Mouse (Mus musculus) CD4-positive naive resting alpha-beta T cell, adult 76 days (primary cell): ENCODE results near the gene Cby1. TPM values are rescaled to one million over a fixed set of nuclear protein-coding genes. Genes with fewer than 3 reads are reported as not detected.

Source experiments
- total RNA-seq: library from RNA; stranded (reverse); gene quantifications from one replicate; pipeline ENCODE4 v1.2.4, GENCODE M21; 2023

Cby1 gene
- total RNA-seq, result 4.8 TPM

GRCm38 (mm10) chr15:79658531-79659375 lies at the start of gene Cby1, which contains the start of gene Fam227a:
Cby1 (plus strand) TSS chr15:79659199.
Fam227a (minus strand) TSS chr15:79658956.

GRCm38 (mm10) chr15:79670249-79670971 lies 11.4 kb downstream of the Cby1 start, which contains the start of gene Tomm22:
Tomm22 (plus strand) TSS chr15:79670861.

DNA sequence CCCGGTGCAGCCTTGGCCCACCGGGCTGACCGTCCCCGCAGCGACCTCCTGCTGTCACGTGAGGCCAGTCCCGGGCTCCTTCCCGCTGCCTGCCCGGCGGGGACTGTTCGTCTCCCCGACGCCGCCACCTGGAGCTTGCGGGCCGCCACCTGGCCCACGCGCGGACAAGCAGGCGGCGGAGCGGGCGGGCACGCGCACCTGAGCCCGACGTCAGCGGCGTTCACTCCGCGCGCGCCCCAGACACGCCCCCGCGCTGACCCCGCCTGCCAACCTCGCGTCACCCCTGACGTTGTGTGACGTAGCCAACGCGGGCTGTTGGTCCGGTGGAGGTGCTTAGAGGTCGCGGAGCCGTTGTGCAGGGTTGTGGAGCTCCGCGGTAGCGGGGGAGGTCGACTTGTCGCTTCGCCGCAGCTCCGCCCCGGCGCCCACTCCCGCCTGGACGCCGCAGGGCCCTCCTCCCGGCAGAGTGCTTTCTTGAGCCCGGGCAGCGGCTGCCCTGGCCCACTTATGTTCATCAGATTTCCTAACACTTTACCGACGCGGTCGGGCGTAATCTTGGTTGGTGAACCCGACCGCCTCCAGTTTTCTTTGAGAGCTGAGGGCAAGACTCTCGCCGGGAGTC lies 28.8 kb downstream of the Cby1 start, which contains the start of gene Josd1:
Gene Josd1 (minus strand): TSS at position 274 of the 622 bp plus-strand sequence.

DNA sequence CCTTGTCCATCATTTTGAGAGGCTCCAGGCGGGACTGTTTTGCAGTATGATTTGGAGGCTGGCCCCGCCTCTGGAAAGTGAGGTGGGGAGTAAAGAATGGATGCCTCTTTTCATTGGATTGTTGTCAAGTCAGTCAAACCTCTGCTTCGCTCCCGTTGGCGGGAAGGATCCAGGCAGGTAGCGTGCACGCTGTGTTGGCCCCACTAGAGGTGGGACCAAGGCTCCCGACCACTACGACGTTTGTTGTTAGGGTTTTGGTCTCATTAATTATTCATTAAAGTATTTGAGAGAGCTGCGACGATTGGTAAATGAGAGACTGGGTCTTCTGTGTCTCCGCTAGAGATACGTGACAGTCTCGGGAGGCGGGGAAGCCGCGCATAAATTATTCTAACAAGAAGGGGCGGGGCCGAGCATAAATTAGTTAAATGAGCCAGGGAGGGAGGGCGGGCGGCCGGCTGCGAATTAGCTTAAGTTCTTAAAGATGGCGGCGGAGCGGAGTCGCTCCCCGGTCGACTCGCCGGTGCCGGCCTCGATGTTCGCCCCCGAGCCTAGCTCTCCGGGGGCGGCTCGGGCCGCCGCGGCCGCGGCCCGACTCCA lies 31.5 kb downstream of the Cby1 start, which contains the start of gene Gtpbp1:
Gene Gtpbp1 (plus strand): TSS at position 420 of the 597 bp plus-strand sequence.

Other genes starting within 250 kb of the Cby1 start
- gene Csnk1e, start 203.6 kb upstream of the Cby1 start, total RNA-seq, result 100 TPM
- gene Kcnj4, start 154.0 kb upstream of the Cby1 start, total RNA-seq, result not detected
- not detected for gene Kdelr3, start 142.8 kb upstream of the Cby1 start, total RNA-seq
- gene Ddx17, start 112.5 kb upstream of the Cby1 start, total RNA-seq, result 317 TPM
- gene Dmc1, start 54.1 kb upstream of the Cby1 start, total RNA-seq, result not detected
- 0.21 TPM for gene Fam227a, start 243 bp upstream of the Cby1 start, total RNA-seq
- gene Tomm22, start 11.7 kb downstream of the Cby1 start, total RNA-seq, result 104 TPM
- 28.1 TPM for gene Josd1, start 28.7 kb downstream of the Cby1 start, total RNA-seq
- gene Gtpbp1, start 31.6 kb downstream of the Cby1 start, total RNA-seq, result 133 TPM
- gene Sun2, start 83.3 kb downstream of the Cby1 start, total RNA-seq, result 409 TPM
- 6.2 TPM for gene Dnal4, start 118.7 kb downstream of the Cby1 start, total RNA-seq
- 0.32 TPM for gene Nptxr, start 145.6 kb downstream of the Cby1 start, total RNA-seq
- gene Npcd, start 175.0 kb downstream of the Cby1 start, total RNA-seq, result not detected
- gene Cbx6, start 175.5 kb downstream of the Cby1 start, total RNA-seq, result 13.4 TPM
- 84.9 TPM for gene Apobec3, start 232.5 kb downstream of the Cby1 start, total RNA-seq